Comparison of ENCODE assay signal across 8 mouse cellular contexts in genomic region chr9:70012408-70012901, GRCm38 (mm10). TPM values are rescaled to one million over a fixed set of nuclear protein-coding genes. Genes with fewer than 3 reads are reported as not detected.
DNase-seq lines count a peak whose midpoint lies in the region; ATAC-seq and TF ChIP-seq lines count a peak whose summit lies in the region.

Gene Gtf2a2 (plus strand): TSS chr9:70012550.

- DNase-seq in G1E (ENCODE audit: low spot score): peak; percentile 81
- peak; percentile 90 to 93 for DNase-seq in cerebellum, adult 2 months
- DNase-seq in forelimb bud, embryonic 11.5 days (ENCODE audit: low read depth, low spot score): peak; percentile 92
- DNase-seq in layer of hippocampus, adult 9-10 months (ENCODE audit: low spot score): peak; percentile 76
- peak; percentile 81 for DNase-seq in ovary, postnatal 10 days (ENCODE audit: low spot score)
- peak; percentile 91 to 96 for DNase-seq in thymus, postnatal 10 days (ENCODE audit: low spot score in 2 of 2)

- H3K36me3 ChIP-seq in G1E (replicated peaks): peaks cover 56% of the 10 kb centered on the region
- H3K36me3 ChIP-seq in lung, embryonic 16.5 days (ENCODE audit: control insufficient read depth, insufficient read depth, low read length): peaks cover 9% of the 10 kb centered on the region; the same call in 1 of the 2 replicates

- 0 out of 2 replicates have a peak within 1 kb of the TSS, but pooled peaks have one; percentile 69 for H3K27ac ChIP-seq in cerebellum, adult 2 months (ENCODE audit: insufficient read depth, low read length)
- peak within 1 kb of the TSS; percentile 85 for H3K27ac ChIP-seq in lung, embryonic 16.5 days (ENCODE audit: low read length)

- WGBS in cerebellum, adult 2 months: 1% methylated on average over 55 of the region's 57 CpGs
- under 1% methylated on average over 51 of the region's 57 CpGs for WGBS in lung, embryonic 16.5 days

- H3K9ac ChIP-seq in lung, embryonic 16.5 days (ENCODE audit: low read length): peak within 1 kb of the TSS; percentile 87

- ATAC-seq in G1E (ENCODE audit: extremely low read depth, insufficient number of reproducible peaks, low FRiP score, poor library complexity, severe bottlenecking): peak; percentile 86
- ATAC-seq in hematopoietic stem cell, adult 5-6 weeks (replicated peaks in 1 of 2; ENCODE audit: insufficient read depth in 1 of 2, low FRiP score in 2 of 2, low TSS enrichment in 1 of 2, low read depth in 1 of 2, poor library complexity in 2 of 2, severe bottlenecking in 2 of 2): peak; percentile 79 to 94
- peak; percentile 98 for ATAC-seq in lung, embryonic 16.5 days (ENCODE audit: low read depth)

- H3K9me3 ChIP-seq in G1E (replicated peaks): no peaks in the 10 kb centered on the region
- H3K9me3 ChIP-seq in lung, embryonic 16.5 days (ENCODE audit: control insufficient read depth, low read length): no peaks in the 10 kb centered on the region

- H3K4me2 ChIP-seq in lung, embryonic 16.5 days (ENCODE audit: low read depth, low read length): peak within 1 kb of the TSS; percentile 82

- H3K27me3 ChIP-seq in G1E (ENCODE audit: insufficient read depth, low read length): no peaks in the 10 kb centered on the region
- H3K27me3 ChIP-seq in cerebellum, adult 2 months (ENCODE audit: control insufficient read depth, insufficient read depth, low read length): no peaks in the 10 kb centered on the region
- no peaks in the 10 kb centered on the region for H3K27me3 ChIP-seq in lung, embryonic 16.5 days (ENCODE audit: control insufficient read depth, insufficient read depth, low read depth, low read length)

- H3K4me3 ChIP-seq in G1E (ENCODE audit: low read depth, low read length): peak within 1 kb of the TSS; percentile 92
- H3K4me3 ChIP-seq in cerebellum, adult 2 months (replicated peaks; ENCODE audit: insufficient read depth, low read depth, low read length): peak within 1 kb of the TSS; percentile 72
- peak within 1 kb of the TSS; percentile 78 for H3K4me3 ChIP-seq in lung, embryonic 16.5 days (ENCODE audit: low read length)

- peak; percentile 83 for TF ChIP-seq POLR2A in cerebellum, adult 2 months (IDR thresholded peaks at IDR 0.05; ENCODE audit: borderline replicate concordance, insufficient read depth, low read length)

- TF ChIP-seq CTCF in G1E (IDR thresholded peaks at IDR 0.05; ENCODE audit: low read depth, low read length): no peak
- no peak for TF ChIP-seq CTCF in cerebellum, adult 2 months (IDR thresholded peaks at IDR 0.05; ENCODE audit: borderline replicate concordance, insufficient read depth, low read depth, low read length)

- H3K4me1 ChIP-seq in G1E (ENCODE audit: insufficient read depth, low read depth, low read length): peaks cover 40% of the 10 kb centered on the region
- H3K4me1 ChIP-seq in cerebellum, adult 2 months (ENCODE audit: control insufficient read depth, insufficient read depth, low read length): no peaks in the 10 kb centered on the region; the same call in 1 of the 2 replicates
- peaks cover 15% of the 10 kb centered on the region for H3K4me1 ChIP-seq in lung, embryonic 16.5 days (replicated peaks; ENCODE audit: control insufficient read depth, insufficient read depth, low read length)

RNA-seq across cellular contexts. Expression of gene Gtf2a2, which starts in this region (rescaled TPM):
- total RNA-seq in G1E (2014; fragmentation: Nextera tagmentation) (83.4 and 91.8 TPM in 2 replicates), G1E (2017) (180 and 188 TPM in 2 replicates)
- polyA plus RNA-seq in G1E (2012): 47.4 and 67.6 TPM in 2 replicates
- 89.4 and 96.4 TPM in 2 replicates for polyA plus RNA-seq in cerebellum, adult 2 months (2012; rRNA removed)
- total RNA-seq in hematopoietic stem cell, adult 5-6 weeks (2017): 106 and 107 TPM in 2 replicates
- 178 and 180 TPM in 2 replicates for polyA plus RNA-seq in lung, embryonic 16.5 days (2015; fragmentation: Nextera tagmentation; extraction: Ambion mirVana)

Comparison
In these comparisons a context has a peak if more than half of its experiments do, and no peak if none do; other contexts are left out.
1. Peak in every context shown above with its lines: DNase-seq, ATAC-seq, H3K4me3 ChIP-seq and H3K27ac ChIP-seq.